Mouse (Mus musculus): Measurements from ENCODE around the gene Mrpl39. TPM values are rescaled to one million over a fixed set of nuclear protein-coding genes. Genes with fewer than 3 reads are reported as not detected.

Gene Mrpl39
- polyA plus RNA-seq, 1 experiment: 34.1 TPM

- Histone ChIP-seq H3K4me3 (ENCODE audit: insufficient read depth, low read depth, low read length) (no peak overlapping the region), H3K27me3 (replicated peaks; ENCODE audit: control insufficient read depth, insufficient read depth, low read length) (no peaks in the 10 kb centered on the region), H3K36me3 (ENCODE audit: control insufficient read depth, insufficient read depth, low read length) (no peaks in the 10 kb centered on the region), H3K4me1 (ENCODE audit: control insufficient read depth, insufficient read depth, low read length) (no peaks in the 10 kb centered on the region), H3K27ac (ENCODE audit: insufficient read depth, low read depth, low read length) (no peak overlapping the region)
- 89% methylated on average over 13 of the region's 13 CpGs for WGBS
- no peak for DNase-seq
- no peak for TF ChIP-seq CTCF (conservative IDR thresholded peaks at IDR 0.05; ENCODE audit: insufficient read depth, insufficient read length, low read depth, low read length)
Observed at GRCm38 (mm10) chr16:84716724-84717617, 18.6 kb downstream of the Mrpl39 start.

GRCm38 (mm10) chr16:84716197-84716596 lies 19.3 kb downstream of the Mrpl39 start:
- no peak overlapping the region for H3K27ac ChIP-seq (ENCODE audit: insufficient read depth, low read depth, low read length)
- DNase-seq: no peak
- H3K4me1 ChIP-seq (ENCODE audit: control insufficient read depth, insufficient read depth, low read length): no peaks in the 10 kb centered on the region
- no peaks in the 10 kb centered on the region for H3K36me3 ChIP-seq (ENCODE audit: control insufficient read depth, insufficient read depth, low read length)
- TF ChIP-seq POLR2A (IDR thresholded peaks at IDR 0.05; ENCODE audit: low read depth, low read length) (no peak), CTCF (conservative IDR thresholded peaks at IDR 0.05; ENCODE audit: insufficient read depth, insufficient read length, low read depth, low read length) (no peak)
- WGBS: 86% methylated on average over 7 of the region's 7 CpGs
- no peaks in the 10 kb centered on the region for H3K27me3 ChIP-seq (replicated peaks; ENCODE audit: control insufficient read depth, insufficient read depth, low read length)
- H3K4me3 ChIP-seq (ENCODE audit: insufficient read depth, low read depth, low read length): no peak overlapping the region

GRCm38 (mm10) chr16:84714978-84715377 lies 20.6 kb downstream of the Mrpl39 start:
- Histone ChIP-seq H3K27ac (ENCODE audit: insufficient read depth, low read depth, low read length) (no peak overlapping the region), H3K27me3 (replicated peaks; ENCODE audit: control insufficient read depth, insufficient read depth, low read length) (no peaks in the 10 kb centered on the region), H3K36me3 (ENCODE audit: control insufficient read depth, insufficient read depth, low read length) (no peaks in the 10 kb centered on the region), H3K4me3 (ENCODE audit: insufficient read depth, low read depth, low read length) (no peak overlapping the region), H3K4me1 (ENCODE audit: control insufficient read depth, insufficient read depth, low read length) (no peaks in the 10 kb centered on the region)
- no peak for TF ChIP-seq POLR2A (IDR thresholded peaks at IDR 0.05; ENCODE audit: low read depth, low read length)
- no peak for TF ChIP-seq CTCF (conservative IDR thresholded peaks at IDR 0.05; ENCODE audit: insufficient read depth, insufficient read length, low read depth, low read length)
- no peak for DNase-seq
- WGBS: 94% methylated on average over 6 of the region's 6 CpGs

- no peak overlapping the region for H3K27ac ChIP-seq (ENCODE audit: insufficient read depth, low read depth, low read length)
- H3K27me3 ChIP-seq (replicated peaks; ENCODE audit: control insufficient read depth, insufficient read depth, low read length): no peaks in the 10 kb centered on the region
- H3K4me1 ChIP-seq (ENCODE audit: control insufficient read depth, insufficient read depth, low read length): no peaks in the 10 kb centered on the region
- WGBS: 65% methylated on average over 4 of the region's 4 CpGs
- peak; percentile 21 for DNase-seq
- no peak for TF ChIP-seq CTCF (conservative IDR thresholded peaks at IDR 0.05; ENCODE audit: insufficient read depth, insufficient read length, low read depth, low read length)
- TF ChIP-seq POLR2A (IDR thresholded peaks at IDR 0.05; ENCODE audit: low read depth, low read length): no peak
- no peaks in the 10 kb centered on the region for H3K36me3 ChIP-seq (ENCODE audit: control insufficient read depth, insufficient read depth, low read length)
- H3K4me3 ChIP-seq (ENCODE audit: insufficient read depth, low read depth, low read length): no peak overlapping the region
Observed at GRCm38 (mm10) chr16:84713926-84714325, 21.6 kb downstream of the Mrpl39 start.

- no peak overlapping the region for H3K4me3 ChIP-seq (ENCODE audit: insufficient read depth, low read depth, low read length)
- no peaks in the 10 kb centered on the region for H3K4me1 ChIP-seq (ENCODE audit: control insufficient read depth, insufficient read depth, low read length)
- 74% methylated on average over 4 of the region's 4 CpGs for WGBS
- H3K27ac ChIP-seq (ENCODE audit: insufficient read depth, low read depth, low read length): no peak overlapping the region
- H3K36me3 ChIP-seq (ENCODE audit: control insufficient read depth, insufficient read depth, low read length): no peaks in the 10 kb centered on the region
- H3K27me3 ChIP-seq (replicated peaks; ENCODE audit: control insufficient read depth, insufficient read depth, low read length): no peaks in the 10 kb centered on the region
- no peak for TF ChIP-seq CTCF (conservative IDR thresholded peaks at IDR 0.05; ENCODE audit: insufficient read depth, insufficient read length, low read depth, low read length)
- no peak for TF ChIP-seq POLR2A (IDR thresholded peaks at IDR 0.05; ENCODE audit: low read depth, low read length)
- no peak for DNase-seq
Observed at GRCm38 (mm10) chr16:84713156-84713555, 22.4 kb downstream of the Mrpl39 start.

- Histone ChIP-seq H3K4me1 (ENCODE audit: control insufficient read depth, insufficient read depth, low read length) (no peaks in the 10 kb centered on the region), H3K27ac (ENCODE audit: insufficient read depth, low read depth, low read length) (no peak overlapping the region), H3K27me3 (replicated peaks; ENCODE audit: control insufficient read depth, insufficient read depth, low read length) (no peaks in the 10 kb centered on the region), H3K4me3 (ENCODE audit: insufficient read depth, low read depth, low read length) (no peak overlapping the region), H3K36me3 (ENCODE audit: control insufficient read depth, insufficient read depth, low read length) (no peaks in the 10 kb centered on the region)
- WGBS: 76% methylated on average over 2 of the region's 2 CpGs
- no peak for TF ChIP-seq POLR2A (IDR thresholded peaks at IDR 0.05; ENCODE audit: low read depth, low read length)
- TF ChIP-seq CTCF (conservative IDR thresholded peaks at IDR 0.05; ENCODE audit: insufficient read depth, insufficient read length, low read depth, low read length): no peak
- DNase-seq: no peak
Observed at GRCm38 (mm10) chr16:84708649-84709048, 26.9 kb downstream of the Mrpl39 start.

GRCm38 (mm10) chr16:84707802-84708201 lies 27.7 kb downstream of the Mrpl39 start:
- H3K36me3 ChIP-seq (ENCODE audit: control insufficient read depth, insufficient read depth, low read length): no peaks in the 10 kb centered on the region
- H3K27ac ChIP-seq (ENCODE audit: insufficient read depth, low read depth, low read length): no peak overlapping the region
- no peak overlapping the region for H3K4me3 ChIP-seq (ENCODE audit: insufficient read depth, low read depth, low read length)
- no peaks in the 10 kb centered on the region for H3K27me3 ChIP-seq (replicated peaks; ENCODE audit: control insufficient read depth, insufficient read depth, low read length)
- 77% methylated on average over 4 of the region's 4 CpGs for WGBS
- no peak for DNase-seq
- H3K4me1 ChIP-seq (ENCODE audit: control insufficient read depth, insufficient read depth, low read length): no peaks in the 10 kb centered on the region
- no peak for TF ChIP-seq CTCF (conservative IDR thresholded peaks at IDR 0.05; ENCODE audit: insufficient read depth, insufficient read length, low read depth, low read length)
- TF ChIP-seq POLR2A (IDR thresholded peaks at IDR 0.05; ENCODE audit: low read depth, low read length): no peak

Data from kidney, adult 2 months (tissue).